Mouse (Mus musculus) kidney, adult 8-10 months (tissue): ENCODE data around the gene Sulf2.

ENCODE experiments used
- DNase-seq, 2 experiments: peaks; one replicate each; pipeline ENCODE4 v3.0.0; 2022

Sulf2 gene

GRCm38 (mm10) chr2:166115571-166116277 lies 39.7 kb downstream of the Sulf2 start:
- peak; percentile 47 to 65 for DNase-seq

- DNase-seq, result no peak
Observed at GRCm38 (mm10) chr2:166112986-166113385, 42.5 kb downstream of the Sulf2 start.

- DNase-seq, result peak; percentile 23 to 47
Observed at GRCm38 (mm10) chr2:166111831-166112250, 43.6 kb downstream of the Sulf2 start.

- no peak for DNase-seq
Observed at GRCm38 (mm10) chr2:166111238-166111637, 44.2 kb downstream of the Sulf2 start.

- DNase-seq, result no peak
Observed at GRCm38 (mm10) chr2:166110764-166111163, 44.7 kb downstream of the Sulf2 start.

GRCm38 (mm10) chr2:166108326-166108725 lies 47.1 kb downstream of the Sulf2 start:
- DNase-seq, result peak; percentile 70 to 91

GRCm38 (mm10) chr2:166107911-166108310 lies 47.6 kb downstream of the Sulf2 start:
- DNase-seq, result no peak

- no peak for DNase-seq
Observed at GRCm38 (mm10) chr2:166106631-166107030, 48.8 kb downstream of the Sulf2 start.

GRCm38 (mm10) chr2:166105911-166106310 lies 49.6 kb downstream of the Sulf2 start:
- DNase-seq, result no peak

- peak in 1 of 2 experiments; percentile 41 for DNase-seq
Observed at GRCm38 (mm10) chr2:166102893-166103292, 52.6 kb downstream of the Sulf2 start.

- DNase-seq, result no peak
Observed at GRCm38 (mm10) chr2:166100309-166101262, 54.9 kb downstream of the Sulf2 start.

- DNase-seq, result no peak
Observed at GRCm38 (mm10) chr2:166098292-166098933, 57.0 kb downstream of the Sulf2 start.

GRCm38 (mm10) chr2:166097443-166098291 lies 57.8 kb downstream of the Sulf2 start:
- DNase-seq, result peak in 1 of 2 experiments; percentile 59

- no peak for DNase-seq
Observed at GRCm38 (mm10) chr2:166096834-166097233, 58.6 kb downstream of the Sulf2 start.

GRCm38 (mm10) chr2:166096300-166096699 lies 59.2 kb downstream of the Sulf2 start:
- no peak for DNase-seq

- DNase-seq, result no peak
Observed at GRCm38 (mm10) chr2:166092412-166092811, 63.1 kb downstream of the Sulf2 start.

GRCm38 (mm10) chr2:166091599-166091998 lies 63.9 kb downstream of the Sulf2 start:
- no peak for DNase-seq

- no peak for DNase-seq
Observed at GRCm38 (mm10) chr2:166090131-166090581, 65.3 kb downstream of the Sulf2 start.

GRCm38 (mm10) chr2:166088991-166089390 lies 66.5 kb downstream of the Sulf2 start:
- no peak for DNase-seq

GRCm38 (mm10) chr2:166086457-166087233 lies 68.8 kb downstream of the Sulf2 start:
- peak in 1 of 2 experiments; percentile 33 for DNase-seq

GRCm38 (mm10) chr2:166085780-166086179 lies 69.7 kb downstream of the Sulf2 start:
- DNase-seq, result no peak
